Mouse (Mus musculus) spleen, adult 2 months (tissue): ENCODE results near the gene Stom.

Experiments used
- CTCF ChIP-seq: fragments of 200-500 bp; IDR thresholded peaks from 2 replicates; pipeline ENCODE4 v1.5.1; 2011; ENCODE audit warnings: mild to moderate bottlenecking, inconsistent platforms; ENCODE audit not compliant: insufficient read depth, insufficient read length, insufficient replicate concordance; ENCODE audit errors: extremely low read depth
- POLR2A ChIP-seq: fragments of 200-500 bp; IDR thresholded peaks from 2 replicates; pipeline ENCODE4 v1.6.1; 2011; ENCODE audit warnings: low read depth, low read length, inconsistent platforms

DNA sequence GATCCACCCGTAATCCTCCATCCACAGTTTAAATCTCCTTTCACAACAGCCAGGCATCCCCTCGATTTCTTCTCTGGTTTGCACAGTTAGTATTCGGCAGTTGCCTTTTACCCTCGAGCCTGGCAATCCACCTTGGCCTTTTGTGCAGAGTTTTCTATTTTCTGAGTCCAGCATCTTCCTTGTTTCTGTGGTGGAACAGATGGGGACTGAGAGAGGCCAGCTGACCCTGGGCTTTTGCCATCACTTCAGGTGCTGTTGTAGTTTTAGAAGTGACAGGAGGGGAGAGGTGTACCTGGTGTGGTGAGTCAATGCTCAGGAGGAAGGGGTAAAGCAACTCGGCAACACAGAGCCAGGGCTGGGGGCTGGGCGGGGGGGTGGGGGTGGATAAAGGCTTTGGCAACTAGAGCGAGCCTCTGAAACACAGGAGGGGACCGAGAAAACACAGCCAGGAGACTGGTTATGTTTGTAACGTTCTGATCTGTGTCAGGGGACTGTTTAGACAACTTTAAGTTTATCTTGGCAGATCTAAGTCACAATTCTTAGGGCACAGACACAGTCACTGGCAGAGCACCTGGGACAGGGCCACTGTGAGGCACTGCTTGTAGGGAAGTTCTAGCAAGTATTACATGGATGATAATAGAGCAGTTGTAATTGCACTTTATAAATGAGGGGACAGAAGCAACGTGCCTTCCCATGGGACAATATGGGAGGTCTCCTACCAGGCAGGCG lies 8.5 kb downstream of the Stom start:
- TF ChIP-seq CTCF: no peak
- no peak for TF ChIP-seq POLR2A
